In the genomic region with DNA sequence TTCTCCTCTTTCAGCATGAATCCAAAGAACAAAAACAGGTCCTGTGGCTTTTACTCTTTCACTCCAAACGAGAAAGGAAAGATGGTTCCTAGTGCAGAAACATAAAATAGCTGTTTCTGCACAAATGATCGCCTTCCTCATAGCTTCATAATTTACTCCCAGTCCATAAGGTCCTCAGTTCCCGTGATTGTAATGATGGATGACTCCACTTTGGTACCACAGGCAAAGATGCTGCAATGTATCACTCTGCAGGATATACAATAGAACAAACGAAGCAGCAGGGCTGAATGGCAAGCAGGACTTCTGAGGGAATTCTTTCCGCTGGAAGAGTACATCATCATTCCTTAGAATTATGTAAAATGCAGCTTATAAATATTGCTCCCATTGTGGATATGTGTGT, we compare ENCODE assay signal across 28 mouse cellular contexts.
A peak's percentile ranks its signal among the peaks of the same experiment; 100 is the strongest.
DNase-seq lines count a peak whose midpoint lies in the region; ATAC-seq and TF ChIP-seq lines count a peak whose summit lies in the region.
"Had no signal": no experiment of that assay in that cellular context is flagged by ENCODE, and none has a peak within 500 bp of the region (broad histone marks: within the 10 kb centered on the region; RNA-seq: fewer than 3 reads in every experiment).

No protein-coding gene starts in this region.

- no peak for TF ChIP-seq CTCF in hindbrain, postnatal 0 days (IDR thresholded peaks at IDR 0.05; ENCODE audit: low read depth)

- ATAC-seq in hindbrain, embryonic 13.5 days (ENCODE audit: low FRiP score) = no peak
- no peak for ATAC-seq in hindbrain, postnatal 0 days
- no peak for ATAC-seq in midbrain, embryonic 13.5 days
- ATAC-seq: forebrain, embryonic 13.5 days; forebrain, embryonic 16.5 days; Patski had no signal

- H3K9ac ChIP-seq in hindbrain, embryonic 13.5 days = no peak overlapping the region
- no peak overlapping the region for H3K9ac ChIP-seq in hindbrain, postnatal 0 days (replicated peaks; ENCODE audit: low read length)
- H3K9ac ChIP-seq in midbrain, embryonic 13.5 days (replicated peaks) = no peak overlapping the region
- H3K9ac ChIP-seq: forebrain, embryonic 13.5 days; heart, embryonic 13.5 days had no signal

- H3K27me3 ChIP-seq in hindbrain, embryonic 13.5 days = no peaks in the 10 kb centered on the region
- H3K27me3 ChIP-seq in hindbrain, postnatal 0 days (ENCODE audit: insufficient read depth, low read length) = no peaks in the 10 kb centered on the region
- no peaks in the 10 kb centered on the region for H3K27me3 ChIP-seq in midbrain, embryonic 13.5 days
- H3K27me3 ChIP-seq in midbrain, embryonic 10.5 days (ENCODE audit: low read depth, poor library complexity, severe bottlenecking) = no peaks in the 10 kb centered on the region
- H3K27me3 ChIP-seq: CH12.LX; forebrain, embryonic 13.5 days; heart, embryonic 13.5 days; Patski had no signal

- WGBS in hindbrain, embryonic 13.5 days = 34% methylated on average over 5 of the region's 5 CpGs
- 40% methylated on average over 5 of the region's 5 CpGs for WGBS in hindbrain, postnatal 0 days
- 64% methylated on average over 5 of the region's 5 CpGs for WGBS in midbrain, embryonic 13.5 days
- 72% methylated on average over 5 of the region's 5 CpGs for WGBS in midbrain, embryonic 10.5 days

- no peak overlapping the region for H3K4me2 ChIP-seq in hindbrain, embryonic 13.5 days
- H3K4me2 ChIP-seq in hindbrain, postnatal 0 days (ENCODE audit: low read depth, low read length) = no peak overlapping the region
- no peak overlapping the region for H3K4me2 ChIP-seq in midbrain, embryonic 13.5 days (replicated peaks)
- H3K4me2 ChIP-seq: forebrain, embryonic 13.5 days; heart, embryonic 13.5 days had no signal

- H3K4me3 ChIP-seq in hindbrain, embryonic 13.5 days = no peak overlapping the region
- no peak overlapping the region for H3K4me3 ChIP-seq in hindbrain, postnatal 0 days (ENCODE audit: low read length)
- no peak overlapping the region for H3K4me3 ChIP-seq in midbrain, embryonic 13.5 days (replicated peaks)
- no peak overlapping the region for H3K4me3 ChIP-seq in midbrain, embryonic 10.5 days
- H3K4me3 ChIP-seq: forebrain, embryonic 10.5 days; forebrain, embryonic 13.5 days; heart, adult 2 months; heart, embryonic 10.5 days; heart, embryonic 13.5 days had no signal

- DNase-seq in hindbrain, postnatal 0 days (ENCODE audit: low spot score) = no peak
- no peak for DNase-seq in midbrain, embryonic 10.5 days (ENCODE audit: low spot score)
- peak; percentile 6 for DNase-seq in retina, postnatal 1 day
- DNase-seq in retina, embryonic 14.5 days (ENCODE audit: low spot score) = no peak
- no peak for DNase-seq in urinary bladder, postnatal 4 days (ENCODE audit: low spot score in 2 of 2)
- DNase-seq: adrenal gland, postnatal 10 days; adrenal gland, postnatal 36 days; B cell, adult 2 months; cerebellum, adult 11 months; cerebellum, adult 2 months; cerebellum, adult 9-11 months; cerebellum, postnatal 25 days; embryo, embryonic 11 days; gastrocnemius, postnatal 10 days; gastrocnemius, postnatal 36 days; heart, adult 2 months; heart, postnatal 14 days; heart, postnatal 4 days had no signal

- H3K9me3 ChIP-seq in hindbrain, embryonic 13.5 days = no peaks in the 10 kb centered on the region
- H3K9me3 ChIP-seq in hindbrain, postnatal 0 days (ENCODE audit: low read length) = no peaks in the 10 kb centered on the region
- no peaks in the 10 kb centered on the region for H3K9me3 ChIP-seq in midbrain, embryonic 13.5 days
- no peaks in the 10 kb centered on the region for H3K9me3 ChIP-seq in midbrain, embryonic 10.5 days (replicated peaks)
- H3K9me3 ChIP-seq: forebrain, embryonic 10.5 days; forebrain, embryonic 13.5 days; G1E; heart, embryonic 10.5 days; heart, embryonic 13.5 days had no signal

- H3K27ac ChIP-seq in hindbrain, embryonic 13.5 days = peak overlapping the region; percentile 52; the same call in 1 of the 2 replicates
- no peak overlapping the region for H3K27ac ChIP-seq in hindbrain, postnatal 0 days
- 0 out of 2 replicates have a peak overlapping the region, but pooled peaks have one; percentile 39 for H3K27ac ChIP-seq in midbrain, embryonic 13.5 days
- no peak overlapping the region for H3K27ac ChIP-seq in midbrain, embryonic 10.5 days (replicated peaks)
- H3K27ac ChIP-seq: forebrain, embryonic 10.5 days; forebrain, embryonic 13.5 days; heart, adult 2 months; heart, embryonic 10.5 days; heart, embryonic 13.5 days had no signal

- H3K4me1 ChIP-seq in hindbrain, embryonic 13.5 days (replicated peaks) = peaks cover 4% of the 10 kb centered on the region
- H3K4me1 ChIP-seq in hindbrain, postnatal 0 days (ENCODE audit: insufficient read depth, low read length) = no peaks in the 10 kb centered on the region
- no peaks in the 10 kb centered on the region for H3K4me1 ChIP-seq in midbrain, embryonic 13.5 days (replicated peaks)
- H3K4me1 ChIP-seq in midbrain, embryonic 10.5 days = no peaks in the 10 kb centered on the region
- H3K4me1 ChIP-seq: forebrain, embryonic 10.5 days; heart, embryonic 10.5 days; heart, embryonic 13.5 days had no signal

- no peaks in the 10 kb centered on the region for H3K36me3 ChIP-seq in hindbrain, embryonic 13.5 days
- no peaks in the 10 kb centered on the region for H3K36me3 ChIP-seq in hindbrain, postnatal 0 days (ENCODE audit: insufficient read depth, low read length)
- H3K36me3 ChIP-seq in midbrain, embryonic 13.5 days = no peaks in the 10 kb centered on the region
- no peaks in the 10 kb centered on the region for H3K36me3 ChIP-seq in midbrain, embryonic 10.5 days
- H3K36me3 ChIP-seq: forebrain, embryonic 10.5 days; G1E; heart, embryonic 10.5 days; heart, embryonic 13.5 days had no signal

Comparison
In these comparisons a context has a peak if more than half of its experiments do, and no peak if none do; other contexts are left out.
1. H3K27ac ChIP-seq: peak in hindbrain, embryonic 13.5 days (single experiment) and midbrain, embryonic 13.5 days (single experiment); none in hindbrain, postnatal 0 days (single experiment) and midbrain, embryonic 10.5 days (single experiment).